Mouse (Mus musculus) liver, adult 2 months (tissue): Measurements from ENCODE around the gene G3bp2. TPM values are rescaled to one million over a fixed set of nuclear protein-coding genes. Genes with fewer than 3 reads are reported as not detected.

Source experiments
- DNase-seq: peaks from one replicate; pipeline ENCODE4 v3.0.0-alpha.2; 2011; ENCODE audit warnings: low read depth, low spot score; ENCODE audit errors: extremely low read depth
- H3K27ac ChIP-seq: fragments of 200-500 bp; replicated peaks from 2 replicates; pipeline ENCODE4 v1.5.1; 2012; ENCODE audit warnings: low read depth, mild to moderate bottlenecking, control low read depth, inconsistent platforms, low read length; ENCODE audit not compliant: insufficient read depth
- H3K27me3 ChIP-seq: fragments of 200-500 bp; 2 replicates; pipeline ENCODE4 v1.6.1; 2012; ENCODE audit warnings: mild to moderate bottlenecking, moderate library complexity, low read length, inconsistent platforms; ENCODE audit not compliant: control insufficient read depth, insufficient read depth
- H3K36me3 ChIP-seq: fragments of 200-500 bp; 2 replicates; pipeline ENCODE4 v1.6.1; 2012; ENCODE audit warnings: low read length, inconsistent platforms; ENCODE audit not compliant: control insufficient read depth, insufficient read depth
- H3K4me1 ChIP-seq: fragments of 200-500 bp; 2 replicates; pipeline ENCODE4 v1.6.1; 2011; ENCODE audit warnings: low read length; ENCODE audit not compliant: control insufficient read depth, insufficient read depth
- H3K4me3 ChIP-seq: fragments of 200-500 bp; 2 replicates; pipeline ENCODE4 v1.5.1; 2011; ENCODE audit warnings: low read depth, mild to moderate bottlenecking, control low read depth, low read length, moderate library complexity; ENCODE audit not compliant: insufficient read depth
- H3K79me2 ChIP-seq: fragments of 200-500 bp; 2 replicates; pipeline ENCODE4 v1.6.1; 2012; ENCODE audit warnings: inconsistent platforms, mild to moderate bottlenecking, low read length, moderate library complexity; ENCODE audit not compliant: control insufficient read depth, insufficient read depth
- H3K9ac ChIP-seq: fragments of 200-500 bp; 2 replicates; pipeline ENCODE4 v1.6.1; 2012; ENCODE audit warnings: low read depth, mild to moderate bottlenecking, control low read depth, inconsistent platforms, low read length
- CTCF ChIP-seq: fragments of 200-500 bp; IDR thresholded peaks from 2 replicates; pipeline ENCODE4 v1.5.1; 2011; ENCODE audit warnings: low read depth, low read length, control low read depth
- POLR2A ChIP-seq: fragments of 200-500 bp; IDR thresholded peaks from 2 replicates; pipeline ENCODE4 v1.6.1; 2011; ENCODE audit warnings: low read length, control low read depth; ENCODE audit not compliant: insufficient read depth; ENCODE audit errors: extremely low read depth
- WGBS: fragments of 180-500 bp; shearing (Covaris S2); methylation state at CpG from one replicate; pipeline ENCODE4 v1.1.7; 2018; 5-methylcytosine and 5-hydroxymethylcytosine counted together
- polyA plus RNA-seq: library from polyadenylated mRNA; depleted of rRNA; stranded (reverse); fragments of >200 nt; gene quantifications from 2 replicates; pipeline ENCODE4 v1.2.3, GENCODE M21; 2012
- total RNA-seq: library from RNA; depleted of rRNA; stranded (reverse); fragments of >200 nt; gene quantifications from 2 replicates; pipeline ENCODE4 v1.2.3, GENCODE M21; 2014

G3bp2 gene
- total and polyA plus RNA-seq, 2 experiments = 12.1 to 37.3 TPM

DNA sequence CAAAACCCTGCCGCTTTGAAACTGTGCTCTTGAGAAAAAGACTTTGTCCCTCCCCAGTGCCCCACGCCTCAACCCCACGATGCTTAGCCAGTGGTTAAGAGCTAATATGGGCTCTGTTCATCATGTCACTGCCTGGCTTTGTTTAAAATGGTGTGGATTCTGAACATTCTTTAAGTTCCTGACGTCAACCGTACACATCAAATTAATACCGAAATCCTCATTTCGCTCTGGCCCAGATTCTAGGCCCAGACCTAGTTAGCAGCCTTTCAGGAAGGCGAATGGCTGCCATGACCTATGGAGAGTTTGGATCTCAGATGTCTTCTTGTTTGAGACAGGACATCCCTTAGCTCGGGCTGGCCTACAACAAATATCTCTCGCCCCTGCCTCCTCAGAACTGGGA lies 44.2 kb upstream of the G3bp2 start:
- no peak overlapping the region for H3K9ac ChIP-seq
- H3K36me3 ChIP-seq = no peaks in the 10 kb centered on the region
- no peaks in the 10 kb centered on the region for H3K27me3 ChIP-seq
- WGBS = 96% methylated on average over 10 of the region's 10 CpGs
- H3K4me1 ChIP-seq = no peaks in the 10 kb centered on the region
- H3K4me3 ChIP-seq = no peak overlapping the region
- TF ChIP-seq POLR2A (no peak), CTCF (no peak)
- no peaks in the 10 kb centered on the region for H3K79me2 ChIP-seq
- H3K27ac ChIP-seq = no peak overlapping the region
- DNase-seq = no peak

DNA sequence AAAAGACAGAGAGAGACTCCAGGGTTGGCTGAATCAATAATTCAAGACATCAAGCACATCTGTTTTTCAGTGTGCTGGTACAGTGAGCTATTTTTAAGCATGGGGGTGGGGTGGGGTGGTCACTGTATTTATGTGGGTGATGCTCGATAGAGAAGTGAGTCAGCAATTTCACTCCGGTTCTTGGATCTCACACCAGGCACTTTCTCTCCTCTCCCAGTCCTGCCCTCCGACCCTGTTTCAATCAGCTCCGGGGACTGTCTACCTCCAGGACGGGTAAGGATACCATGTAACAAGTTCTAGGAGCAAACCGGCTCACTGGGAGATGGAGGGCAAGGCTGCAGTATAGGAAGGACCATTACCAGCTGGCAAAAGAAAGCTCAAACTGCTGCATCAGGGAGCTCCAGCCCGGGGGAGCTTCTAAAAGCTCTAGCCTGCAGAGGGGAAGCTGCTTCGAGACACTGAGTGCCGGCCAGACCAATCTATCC lies 43.7 kb upstream of the G3bp2 start:
- 77% methylated on average over 9 of the region's 9 CpGs for WGBS
- H3K27ac ChIP-seq = no peak overlapping the region
- no peaks in the 10 kb centered on the region for H3K4me1 ChIP-seq
- H3K27me3 ChIP-seq = no peaks in the 10 kb centered on the region
- TF ChIP-seq CTCF (no peak), POLR2A (no peak)
- no peak for DNase-seq
- H3K36me3 ChIP-seq = no peaks in the 10 kb centered on the region
- no peaks in the 10 kb centered on the region for H3K79me2 ChIP-seq
- H3K9ac ChIP-seq = no peak overlapping the region
- H3K4me3 ChIP-seq = no peak overlapping the region

DNA sequence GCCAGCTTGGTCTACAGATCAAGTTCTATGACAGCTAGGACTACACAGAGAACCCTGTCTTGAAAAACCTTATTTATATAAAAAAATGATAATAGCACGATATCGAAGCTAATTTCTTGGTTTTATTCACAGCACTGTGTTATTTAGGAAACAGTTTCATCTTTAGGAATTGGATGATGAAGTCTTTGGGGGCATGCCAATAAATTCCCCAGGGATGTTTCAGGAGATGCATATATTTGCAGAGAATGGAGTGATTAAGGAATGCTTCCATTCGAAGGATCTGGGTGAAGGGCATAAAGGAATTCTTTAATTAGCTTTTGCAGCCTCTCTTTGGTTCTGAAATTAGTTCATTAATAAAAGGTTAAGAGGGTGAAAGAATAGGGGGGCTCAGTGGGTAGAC lies 41.9 kb upstream of the G3bp2 start:
- TF ChIP-seq POLR2A (no peak), CTCF (no peak)
- H3K9ac ChIP-seq = no peak overlapping the region
- H3K4me3 ChIP-seq = no peak overlapping the region
- H3K36me3 ChIP-seq = no peaks in the 10 kb centered on the region
- peaks cover 2% of the 10 kb centered on the region; the same call in 1 of the 2 replicates for H3K4me1 ChIP-seq
- no peaks in the 10 kb centered on the region for H3K27me3 ChIP-seq
- H3K79me2 ChIP-seq = no peaks in the 10 kb centered on the region
- WGBS = 93% methylated on average over 3 of the region's 3 CpGs
- H3K27ac ChIP-seq = no peak overlapping the region
- no peak for DNase-seq

DNA sequence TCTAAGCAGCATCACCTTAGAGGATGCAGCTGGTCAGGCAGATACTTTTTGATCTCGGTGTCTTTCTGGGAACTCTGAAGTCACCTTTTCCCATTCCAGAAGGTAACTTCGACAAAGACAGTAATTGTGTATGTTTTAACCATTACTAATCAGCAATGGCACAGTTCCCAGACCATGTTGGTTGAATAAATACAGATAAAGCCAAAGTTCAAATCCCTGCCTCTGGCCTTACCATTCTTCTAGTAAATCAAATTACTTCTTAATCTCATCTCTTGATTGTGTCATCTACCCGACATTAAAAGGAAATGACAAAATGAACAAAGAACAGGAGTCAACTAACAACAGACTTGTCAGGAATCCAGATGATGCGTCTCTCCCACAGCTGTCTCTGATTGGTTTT lies 38.1 kb upstream of the G3bp2 start:
- H3K79me2 ChIP-seq = no peaks in the 10 kb centered on the region
- 0 out of 2 replicates have a peak overlapping the region, but pooled peaks have one; percentile 25 for H3K27ac ChIP-seq
- H3K4me3 ChIP-seq = no peak overlapping the region
- WGBS = 8% methylated on average over 4 of the region's 4 CpGs
- H3K9ac ChIP-seq = no peak overlapping the region
- peak; percentile 78 for DNase-seq
- no peaks in the 10 kb centered on the region for H3K27me3 ChIP-seq
- TF ChIP-seq CTCF = no peak
- TF ChIP-seq POLR2A = no peak
- peaks cover 2% of the 10 kb centered on the region; the same call in 1 of the 2 replicates for H3K4me1 ChIP-seq
- no peaks in the 10 kb centered on the region for H3K36me3 ChIP-seq

DNA sequence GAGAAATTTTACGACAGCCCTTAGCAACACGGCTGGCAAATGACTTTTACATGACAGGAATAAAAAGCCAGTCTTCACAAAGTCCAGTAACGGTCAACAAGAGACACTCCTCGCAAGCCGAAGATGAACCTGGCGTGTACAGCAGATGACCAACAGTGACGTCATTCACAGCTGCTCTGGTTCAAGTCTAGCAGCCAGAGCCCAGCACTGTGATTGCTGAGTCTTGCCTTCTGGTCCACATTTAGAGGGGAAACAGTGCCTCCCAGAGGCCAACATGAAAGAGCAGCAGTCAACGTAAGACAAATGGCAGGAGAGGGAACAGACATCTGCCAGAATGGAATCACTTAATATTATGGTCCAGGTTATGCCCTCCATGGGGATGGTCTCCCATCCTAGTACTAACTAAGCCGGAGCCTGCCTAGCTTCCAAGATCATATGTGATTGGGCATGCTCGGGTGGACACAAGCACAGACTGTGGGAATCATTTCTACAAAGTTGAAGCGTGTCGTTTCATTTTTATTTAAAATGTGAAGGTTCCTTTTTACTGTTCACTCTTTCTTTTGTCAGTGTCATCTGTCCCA lies 34.4 kb upstream of the G3bp2 start:
- DNase-seq = peak; percentile 99
- peak overlapping the region; percentile 36; the same call in 1 of the 2 replicates for H3K27ac ChIP-seq
- no peaks in the 10 kb centered on the region for H3K36me3 ChIP-seq
- TF ChIP-seq CTCF (peak; percentile 84), POLR2A (no peak)
- no peak overlapping the region for H3K9ac ChIP-seq
- no peaks in the 10 kb centered on the region for H3K27me3 ChIP-seq
- H3K4me1 ChIP-seq = peaks cover 3% of the 10 kb centered on the region; the same call in 1 of the 2 replicates
- H3K79me2 ChIP-seq = peaks cover 3% of the 10 kb centered on the region; the same call in 1 of the 2 replicates
- no peak overlapping the region for H3K4me3 ChIP-seq
- WGBS = 30% methylated on average over 12 of the region's 12 CpGs

DNA sequence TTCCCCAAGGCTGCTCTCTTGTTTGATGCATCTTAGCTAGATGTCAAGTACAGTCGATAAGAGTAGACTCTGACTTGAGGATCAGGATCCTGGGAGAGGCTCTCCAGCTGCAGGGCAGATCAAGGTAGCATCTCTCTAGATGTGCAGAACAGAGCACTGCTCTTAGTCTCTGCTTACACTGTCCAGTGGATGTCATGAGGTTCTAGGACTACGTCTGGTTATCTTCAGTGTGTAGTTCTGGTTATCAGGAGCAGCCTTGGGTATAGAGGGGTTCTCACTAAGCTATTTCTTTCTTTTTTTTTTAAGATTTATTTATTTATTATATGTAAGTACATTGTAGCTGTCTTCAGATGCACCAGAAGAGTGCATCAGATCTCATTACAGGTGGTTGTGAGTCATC lies 31.4 kb upstream of the G3bp2 start:
- Histone ChIP-seq H3K36me3 (no peaks in the 10 kb centered on the region), H3K4me1 (peaks cover 7% of the 10 kb centered on the region; the same call in 1 of the 2 replicates), H3K27me3 (no peaks in the 10 kb centered on the region), H3K27ac (no peak overlapping the region), H3K4me3 (no peak overlapping the region), H3K79me2 (peaks cover 3% of the 10 kb centered on the region; the same call in 1 of the 2 replicates), H3K9ac (no peak overlapping the region)
- WGBS = 89% methylated on average over 2 of the region's 2 CpGs
- no peak for TF ChIP-seq CTCF
- no peak for TF ChIP-seq POLR2A
- no peak for DNase-seq
